Mouse (Mus musculus) C2C12 (cell line): ENCODE data around the gene Sdf4.

Experiments
- CEBPB ChIP-seq: IDR thresholded peaks from one replicate; pipeline ENCODE4 v1.6.1; 2011; ENCODE audit warnings: low read depth, mild to moderate bottlenecking, control low read depth, moderate library complexity
- CTCF ChIP-seq: IDR thresholded peaks from one replicate; pipeline ENCODE4 v1.5.1; 2011; ENCODE audit not compliant: control insufficient read depth, insufficient read depth, insufficient read length
- FOSL1 ChIP-seq: IDR thresholded peaks from one replicate; pipeline ENCODE4 v1.8.0; 2011; ENCODE audit warnings: mild to moderate bottlenecking, low read length; ENCODE audit not compliant: poor library complexity, insufficient read depth, severe bottlenecking
- MAX ChIP-seq: IDR thresholded peaks from one replicate; pipeline ENCODE4 v1.6.1; 2011; ENCODE audit warnings: mild to moderate bottlenecking, control low read depth
- MYOD1 ChIP-seq: IDR thresholded peaks from one replicate; pipeline ENCODE4 v1.6.1; 2011; ENCODE audit warnings: low read depth; ENCODE audit not compliant: control insufficient read depth, insufficient read length
- MYOG ChIP-seq: IDR thresholded peaks from one replicate; pipeline ENCODE4 v1.6.1; 2011; ENCODE audit not compliant: control insufficient read depth, insufficient read length; ENCODE audit errors: extremely low read depth
- USF1 ChIP-seq: IDR thresholded peaks from one replicate; pipeline ENCODE4 v1.6.1; 2011; ENCODE audit warnings: low read depth, mild to moderate bottlenecking, control low read depth, moderate library complexity

DNA sequence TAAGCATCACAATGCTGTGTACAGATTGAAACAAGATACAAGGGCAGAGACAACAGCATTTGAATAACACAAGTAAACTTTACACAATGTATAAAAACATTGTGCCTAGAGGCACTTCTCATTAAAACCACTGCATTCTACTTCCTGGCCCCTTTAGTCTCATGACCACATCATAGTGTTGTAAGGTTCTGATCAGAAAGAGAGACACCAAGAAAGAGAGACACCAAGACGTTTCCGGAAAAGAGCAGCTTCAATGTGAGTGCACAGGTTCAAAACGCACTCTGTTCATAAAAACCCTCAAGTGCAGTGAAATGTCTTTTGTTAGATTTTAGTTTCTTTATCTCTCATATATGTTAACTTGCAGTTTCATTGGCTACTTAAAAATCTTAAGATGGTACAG is 11.4 kb downstream of the Sdf4 start:
- TF ChIP-seq MYOG (no peak), CTCF (no peak), MYOD1 (no peak), MAX (no peak), CEBPB (no peak), USF1 (no peak), FOSL1 (no peak)
